8 mouse cellular contexts compared by ENCODE assay signal in genomic region chr13:17802880-17803279, GRCm38 (mm10). TPM values are rescaled to one million over a fixed set of nuclear protein-coding genes. Genes with fewer than 3 reads are reported as not detected.
DNase-seq lines count a peak whose midpoint lies in the region; ATAC-seq and TF ChIP-seq lines count a peak whose summit lies in the region.

No protein-coding gene starts in this region.

- peak overlapping the region; percentile 98 for H3K4me3 ChIP-seq in kidney, postnatal 0 days (replicated peaks; ENCODE audit: low read depth, low read length)
- peak overlapping the region; percentile 70 for H3K4me3 ChIP-seq in cortical plate, adult 2 months (ENCODE audit: insufficient read depth, low read length)
- H3K4me3 ChIP-seq in hindbrain, postnatal 0 days (ENCODE audit: low read length), result peak overlapping the region; percentile 98
- peak overlapping the region; percentile 86 for H3K4me3 ChIP-seq in myocyte

- H3K4me1 ChIP-seq in kidney, postnatal 0 days (replicated peaks; ENCODE audit: insufficient read depth, low read length), result no peaks in the 10 kb centered on the region; the same call in 1 of the 2 replicates
- H3K4me1 ChIP-seq in cortical plate, adult 2 months (ENCODE audit: control insufficient read depth, insufficient read depth, low read length), result no peaks in the 10 kb centered on the region; the same call in 1 of the 2 replicates
- peaks cover 8% of the 10 kb centered on the region for H3K4me1 ChIP-seq in hindbrain, postnatal 0 days (ENCODE audit: insufficient read depth, low read length)

- H3K27ac ChIP-seq in kidney, postnatal 0 days, result peak overlapping the region; percentile 100
- H3K27ac ChIP-seq in cortical plate, adult 2 months (ENCODE audit: insufficient read depth, low read length), result peak overlapping the region; percentile 80; the same call in 1 of the 2 replicates
- peak overlapping the region; percentile 98; the same call in 1 of the 2 replicates for H3K27ac ChIP-seq in hindbrain, postnatal 0 days

- WGBS in kidney, postnatal 0 days, result 2% methylated on average over 3 of the region's 3 CpGs
- under 1% methylated on average over 3 of the region's 3 CpGs for WGBS in hindbrain, postnatal 0 days

- ATAC-seq in kidney, postnatal 0 days (replicated peaks; ENCODE audit: low FRiP score, low read depth), result no peak
- no peak for ATAC-seq in hindbrain, postnatal 0 days
- no peak for ATAC-seq in megakaryocyte progenitor cell, adult 5-6 weeks (replicated peaks; ENCODE audit: poor library complexity)
- ATAC-seq in megakaryocyte-erythroid progenitor cell, adult 5-6 weeks (replicated peaks; ENCODE audit: low FRiP score, low TSS enrichment, poor library complexity, severe bottlenecking), result no peak

- H3ac ChIP-seq in myocyte (ENCODE audit: control insufficient read depth, insufficient read length), result peak overlapping the region; percentile 99

- no peak for DNase-seq in kidney, postnatal 0 days (ENCODE audit: low spot score)
- DNase-seq in kidney, postnatal 4 days, result no peak
- DNase-seq in hindbrain, postnatal 0 days (ENCODE audit: low spot score), result no peak
- no peak for DNase-seq in Muller cell, postnatal 12 days (ENCODE audit: inconsistent ontology term)

- H3K27me3 ChIP-seq in kidney, postnatal 0 days (ENCODE audit: insufficient read depth, low read length), result no peaks in the 10 kb centered on the region
- no peaks in the 10 kb centered on the region for H3K27me3 ChIP-seq in hindbrain, postnatal 0 days (ENCODE audit: insufficient read depth, low read length)
- no peaks in the 10 kb centered on the region for H3K27me3 ChIP-seq in myocyte (ENCODE audit: control insufficient read depth, insufficient read depth, insufficient read length)

- H3K36me3 ChIP-seq in kidney, postnatal 0 days (ENCODE audit: insufficient read depth, low read length), result no peaks in the 10 kb centered on the region
- H3K36me3 ChIP-seq in hindbrain, postnatal 0 days (ENCODE audit: insufficient read depth, low read length), result no peaks in the 10 kb centered on the region
- H3K36me3 ChIP-seq in myocyte (ENCODE audit: control insufficient read depth, insufficient read depth), result peaks cover 3% of the 10 kb centered on the region

- peak overlapping the region; percentile 96 for H3K9ac ChIP-seq in kidney, postnatal 0 days (ENCODE audit: low read depth, low read length)
- H3K9ac ChIP-seq in hindbrain, postnatal 0 days (replicated peaks; ENCODE audit: low read length), result peak overlapping the region; percentile 96

- H3K79me2 ChIP-seq in myocyte (ENCODE audit: control insufficient read depth, insufficient read depth), result peaks cover 55% of the 10 kb centered on the region

- H3K4me2 ChIP-seq in kidney, postnatal 0 days (ENCODE audit: low read length), result peak overlapping the region; percentile 88
- H3K4me2 ChIP-seq in hindbrain, postnatal 0 days (ENCODE audit: low read depth, low read length), result peak overlapping the region; percentile 89
- peak overlapping the region; percentile 96 for H3K4me2 ChIP-seq in myocyte (ENCODE audit: low read depth)

- no peak for TF ChIP-seq CTCF in kidney, postnatal 0 days (IDR thresholded peaks at IDR 0.05; ENCODE audit: low read depth)
- TF ChIP-seq CTCF in cortical plate, adult 2 months (IDR thresholded peaks at IDR 0.05; ENCODE audit: extremely low read depth, insufficient read depth, low read length), result no peak
- no peak for TF ChIP-seq CTCF in hindbrain, postnatal 0 days (IDR thresholded peaks at IDR 0.05; ENCODE audit: low read depth)

- TF ChIP-seq POLR2A in cortical plate, adult 2 months (IDR thresholded peaks at IDR 0.05; ENCODE audit: extremely low read depth, insufficient read depth, low read length), result no peak
- TF ChIP-seq POLR2A in myocyte (IDR thresholded peaks at IDR 0.05; ENCODE audit: insufficient read length, low read depth), result no peak

- H3K9me3 ChIP-seq in kidney, postnatal 0 days (replicated peaks; ENCODE audit: low read length), result no peaks in the 10 kb centered on the region
- no peaks in the 10 kb centered on the region for H3K9me3 ChIP-seq in hindbrain, postnatal 0 days (ENCODE audit: low read length)

TF ChIP-seq in myocyte, 11 proteins besides CTCF, POLR2A, EP300 and RAD21:
- TF ChIP-seq MAX (IDR thresholded peaks at IDR 0.05; ENCODE audit: low read depth) (no peak), MYOD1 (IDR thresholded peaks at IDR 0.05; ENCODE audit: control insufficient read depth in 1 of 3, insufficient read length in 2 of 3, low read depth in 2 of 3) (no peak), TCF12 (IDR thresholded peaks at IDR 0.05; ENCODE audit: insufficient read depth, poor library complexity, severe bottlenecking) (no peak), USF1 (IDR thresholded peaks at IDR 0.05; ENCODE audit: low read depth) (no peak), REST (IDR thresholded peaks at IDR 0.05; ENCODE audit: insufficient read depth, insufficient read length) (no peak), POLR2AphosphoS2 (IDR thresholded peaks at IDR 0.05; ENCODE audit: insufficient read length, low read depth) (no peak), MYOG (IDR thresholded peaks at IDR 0.05; ENCODE audit: control insufficient read depth in 1 of 3, insufficient read depth in 1 of 3, insufficient read length in 2 of 3, low read depth in 2 of 3) (no peak), E2F4 (IDR thresholded peaks at IDR 0.05; ENCODE audit: insufficient read depth) (no peak), SRF (IDR thresholded peaks at IDR 0.05; ENCODE audit: control insufficient read depth, insufficient read length, low read depth) (no peak), TCF3 (IDR thresholded peaks at IDR 0.05; ENCODE audit: insufficient read length, low read depth) (no peak), CEBPB (IDR thresholded peaks at IDR 0.05; ENCODE audit: insufficient read depth, poor library complexity, severe bottlenecking) (no peak)

RNA-seq across cellular contexts. Expression of gene Cdk13, which starts 2.0 kb away (rescaled TPM):
- polyA plus RNA-seq in kidney, postnatal 0 days (2015; fragmentation: Nextera tagmentation; extraction: Ambion mirVana), result 14.0 and 16.2 TPM in 2 replicates
- polyA plus RNA-seq in cortical plate, adult 2 months (2012; rRNA removed), result 30.3 and 32.1 TPM in 2 replicates
- 105 and 108 TPM in 2 replicates for total RNA-seq in hindbrain, postnatal 0 days (2014; rRNA removed)
- polyA plus RNA-seq in hindbrain, postnatal 0 days (2015; fragmentation: Nextera tagmentation; extraction: Ambion mirVana), result 11.6 and 11.7 TPM in 2 replicates
- polyA plus RNA-seq in myocyte (2012; fragmentation: generic; extraction: Trizol), result 11.6 TPM
- 82.3 and 90.9 TPM in 2 replicates for total RNA-seq in megakaryocyte progenitor cell, adult 5-6 weeks (2015)
- 43.9 and 73.1 TPM in 2 replicates for total RNA-seq in megakaryocyte progenitor cell, adult 5-6 weeks (2017)
- total RNA-seq in megakaryocyte-erythroid progenitor cell, adult 5-6 weeks (2014; fragmentation: Nextera tagmentation), result 65.4 and 76.8 TPM in 2 replicates
- total RNA-seq in megakaryocyte-erythroid progenitor cell, adult 5-6 weeks (2017), result 71.8 and 111 TPM in 2 replicates
